Mouse (Mus musculus) G1E (cell line): ENCODE measurements at regions not wholly inside any gene's neighbourhood (a gene's known extent, or its start where the extent isn't known, plus 50 kb on each side); places are given as distances from the start of the nearest gene placed in this dataset.

Experiments
- CTCF ChIP-seq: IDR thresholded peaks from 2 replicates; pipeline ENCODE4 v1.5.1; 2012; ENCODE audit warnings: low read depth, low read length, inconsistent platforms, mixed read lengths
- GATA1 ChIP-seq: IDR thresholded peaks from 2 replicates; pipeline ENCODE4 v1.6.1; 2012; ENCODE audit warnings: borderline replicate concordance, low read length, inconsistent platforms, mixed read lengths
- GATA2 ChIP-seq: IDR thresholded peaks from 2 replicates; pipeline ENCODE4 v1.6.1; 2012; ENCODE audit warnings: low read depth, low read length, inconsistent platforms, borderline replicate concordance
- POLR2AphosphoS5 ChIP-seq: IDR thresholded peaks from 2 replicates; pipeline ENCODE4 v1.6.1; 2012; ENCODE audit warnings: low read depth, low read length, inconsistent platforms; ENCODE audit not compliant: insufficient replicate concordance
- TAL1 ChIP-seq: conservative IDR thresholded peaks from 2 replicates; pipeline ENCODE4 v1.6.1; 2012; ENCODE audit warnings: low read depth, low read length, inconsistent platforms, mixed read lengths

- no peak for TF ChIP-seq CTCF
- TF ChIP-seq POLR2AphosphoS5 = no peak
- TF ChIP-seq TAL1 = no peak
- no peak for TF ChIP-seq GATA1
- no peak for TF ChIP-seq GATA2
Measured at GRCm38 (mm10) chr15:62528975-62529374, 1316.0 kb downstream of the Gsdmc2 start.
